Mouse (Mus musculus): ENCODE results near the gene Cldn18. TPM values are rescaled to one million over a fixed set of nuclear protein-coding genes. Genes with fewer than 3 reads are reported as not detected.

Cldn18 gene
- total and polyA plus RNA-seq, 3 experiments: not detected

GRCm38 (mm10) chr9:99662406-99662805 is 54.7 kb downstream of the Cldn18 start:
- no peaks in the 10 kb centered on the region for H3K9me3 ChIP-seq (replicated peaks; ENCODE audit: insufficient read depth, low read length)
- no peak overlapping the region for H3K9ac ChIP-seq (ENCODE audit: control insufficient read depth, low read depth, low read length, poor library complexity, severe bottlenecking)
- no peaks in the 10 kb centered on the region for H3K4me1 ChIP-seq (ENCODE audit: control insufficient read depth in 1 of 2, insufficient read depth in 2 of 2, low read length in 2 of 2)
- H3K36me3 ChIP-seq (ENCODE audit: control insufficient read depth in 1 of 2, insufficient read depth in 2 of 2, low read length in 2 of 2): no peaks in the 10 kb centered on the region
- no peaks in the 10 kb centered on the region for H3K27me3 ChIP-seq (ENCODE audit: control insufficient read depth in 1 of 2, insufficient read depth in 2 of 2, low read length in 2 of 2)
- H3K27ac ChIP-seq (ENCODE audit: control insufficient read depth, low read depth, low read length): no peak overlapping the region
- peak; percentile 82 for TF ChIP-seq ZC3H11A (IDR thresholded peaks at IDR 0.05; ENCODE audit: low read depth, low read length)
- TF ChIP-seq POLR2A (IDR thresholded peaks at IDR 0.05; ENCODE audit: control insufficient read depth in 1 of 2, insufficient read depth in 1 of 2, low read depth in 1 of 2, low read length in 2 of 2, poor library complexity in 1 of 2): no peak
- TF ChIP-seq CTCF (IDR thresholded peaks at IDR 0.05 in 2 of 3, conservative IDR thresholded peaks at IDR 0.05 in 1 of 3; ENCODE audit: control insufficient read depth in 1 of 3, insufficient read depth in 1 of 3, low read depth in 2 of 3, low read length in 3 of 3, poor library complexity in 1 of 3, severe bottlenecking in 1 of 3): peak; percentile 78 to 96 (median 92)
- no peak for TF ChIP-seq E2F4 (IDR thresholded peaks at IDR 0.05; ENCODE audit: borderline replicate concordance, low read depth, low read length)
- peak; percentile 90 for TF ChIP-seq SMC3 (IDR thresholded peaks at IDR 0.05; ENCODE audit: low read depth, low read length)
- TF ChIP-seq RAD21 (IDR thresholded peaks at IDR 0.05; ENCODE audit: low read depth, low read length): peak; percentile 91
- no peak for TF ChIP-seq GABPA (IDR thresholded peaks at IDR 0.05; ENCODE audit: low read depth, low read length)
- H3K79me2 ChIP-seq (ENCODE audit: control insufficient read depth, insufficient read depth, low read length, poor library complexity): no peaks in the 10 kb centered on the region
- no peak overlapping the region for H3K4me3 ChIP-seq (ENCODE audit: control insufficient read depth in 1 of 2, insufficient read depth in 1 of 2, low read depth in 2 of 2, low read length in 2 of 2)
- DNase-seq (ENCODE audit: low read depth, low spot score): peak; percentile 79

GRCm38 (mm10) chr9:99661606-99662166 is 55.4 kb downstream of the Cldn18 start:
- no peak for DNase-seq (ENCODE audit: low read depth, low spot score)
- H3K36me3 ChIP-seq (ENCODE audit: control insufficient read depth in 1 of 2, insufficient read depth in 2 of 2, low read length in 2 of 2): no peaks in the 10 kb centered on the region
- H3K27ac ChIP-seq (ENCODE audit: control insufficient read depth, low read depth, low read length): no peak overlapping the region
- H3K27me3 ChIP-seq (ENCODE audit: control insufficient read depth in 1 of 2, insufficient read depth in 2 of 2, low read length in 2 of 2): no peaks in the 10 kb centered on the region
- TF ChIP-seq SIN3A (IDR thresholded peaks at IDR 0.05; ENCODE audit: low read length) (no peak), ZMIZ1 (IDR thresholded peaks at IDR 0.05; ENCODE audit: low read depth, low read length) (no peak), MYB (IDR thresholded peaks at IDR 0.05; ENCODE audit: low read depth, low read length) (no peak), TCF12 (IDR thresholded peaks at IDR 0.05; ENCODE audit: low read depth, low read length) (no peak), TAL1 (IDR thresholded peaks at IDR 0.05; ENCODE audit: low read length) (no peak), RAD21 (IDR thresholded peaks at IDR 0.05; ENCODE audit: low read depth, low read length) (no peak), USF1 (IDR thresholded peaks at IDR 0.05; ENCODE audit: low read depth, low read length) (no peak), ZC3H11A (IDR thresholded peaks at IDR 0.05; ENCODE audit: low read depth, low read length) (no peak), CTCF (IDR thresholded peaks at IDR 0.05 in 2 of 3, conservative IDR thresholded peaks at IDR 0.05 in 1 of 3; ENCODE audit: control insufficient read depth in 1 of 3, insufficient read depth in 1 of 3, low read depth in 2 of 3, low read length in 3 of 3, poor library complexity in 1 of 3, severe bottlenecking in 1 of 3) (no peak), ETS1 (IDR thresholded peaks at IDR 0.05; ENCODE audit: low read depth, low read length) (no peak)
- no peaks in the 10 kb centered on the region for H3K9me3 ChIP-seq (replicated peaks; ENCODE audit: insufficient read depth, low read length)
- no peak overlapping the region for H3K9ac ChIP-seq (ENCODE audit: control insufficient read depth, low read depth, low read length, poor library complexity, severe bottlenecking)
- H3K4me1 ChIP-seq (ENCODE audit: control insufficient read depth in 1 of 2, insufficient read depth in 2 of 2, low read length in 2 of 2): no peaks in the 10 kb centered on the region
- H3K4me3 ChIP-seq (ENCODE audit: control insufficient read depth in 1 of 2, insufficient read depth in 1 of 2, low read depth in 2 of 2, low read length in 2 of 2): no peak overlapping the region
- no peaks in the 10 kb centered on the region for H3K79me2 ChIP-seq (ENCODE audit: control insufficient read depth, insufficient read depth, low read length, poor library complexity)

GRCm38 (mm10) chr9:99660756-99661155 is 56.3 kb downstream of the Cldn18 start:
- Histone ChIP-seq H3K9me3 (replicated peaks; ENCODE audit: insufficient read depth, low read length) (no peaks in the 10 kb centered on the region), H3K9ac (ENCODE audit: control insufficient read depth, low read depth, low read length, poor library complexity, severe bottlenecking) (no peak overlapping the region), H3K79me2 (ENCODE audit: control insufficient read depth, insufficient read depth, low read length, poor library complexity) (no peaks in the 10 kb centered on the region), H3K4me3 (ENCODE audit: control insufficient read depth in 1 of 2, insufficient read depth in 1 of 2, low read depth in 2 of 2, low read length in 2 of 2) (no peak overlapping the region), H3K27me3 (ENCODE audit: control insufficient read depth in 1 of 2, insufficient read depth in 2 of 2, low read length in 2 of 2) (no peaks in the 10 kb centered on the region), H3K4me1 (ENCODE audit: control insufficient read depth in 1 of 2, insufficient read depth in 2 of 2, low read length in 2 of 2) (no peaks in the 10 kb centered on the region), H3K36me3 (ENCODE audit: control insufficient read depth in 1 of 2, insufficient read depth in 2 of 2, low read length in 2 of 2) (no peaks in the 10 kb centered on the region), H3K27ac (ENCODE audit: control insufficient read depth, low read depth, low read length) (no peak overlapping the region)
- no peak for DNase-seq (ENCODE audit: low read depth, low spot score)
- TF ChIP-seq RCOR1 (IDR thresholded peaks at IDR 0.05; ENCODE audit: low read depth, low read length): no peak
- TF ChIP-seq RAD21 (IDR thresholded peaks at IDR 0.05; ENCODE audit: low read depth, low read length): no peak
- TF ChIP-seq ELF1 (IDR thresholded peaks at IDR 0.05; ENCODE audit: low read depth, low read length): no peak
- no peak for TF ChIP-seq GABPA (IDR thresholded peaks at IDR 0.05; ENCODE audit: low read depth, low read length)
- no peak for TF ChIP-seq MXI1 (IDR thresholded peaks at IDR 0.05; ENCODE audit: low read depth, low read length)
- TF ChIP-seq NRF1 (IDR thresholded peaks at IDR 0.05; ENCODE audit: insufficient read depth, low read depth, low read length, poor library complexity, severe bottlenecking): no peak
- TF ChIP-seq KAT2A (conservative IDR thresholded peaks at IDR 0.05; ENCODE audit: low read depth, low read length): no peak
- no peak for TF ChIP-seq CHD1 (IDR thresholded peaks at IDR 0.05; ENCODE audit: low read depth, low read length)
- no peak for TF ChIP-seq HCFC1 (IDR thresholded peaks at IDR 0.05; ENCODE audit: low read depth, low read length)
- TF ChIP-seq E2F4 (IDR thresholded peaks at IDR 0.05; ENCODE audit: borderline replicate concordance, low read depth, low read length): no peak
- TF ChIP-seq EP300 (IDR thresholded peaks at IDR 0.05; ENCODE audit: low read depth in 1 of 2, low read length in 2 of 2): no peak
- no peak for TF ChIP-seq CTCF (IDR thresholded peaks at IDR 0.05 in 2 of 3, conservative IDR thresholded peaks at IDR 0.05 in 1 of 3; ENCODE audit: control insufficient read depth in 1 of 3, insufficient read depth in 1 of 3, low read depth in 2 of 3, low read length in 3 of 3, poor library complexity in 1 of 3, severe bottlenecking in 1 of 3)
- TF ChIP-seq MEF2A (IDR thresholded peaks at IDR 0.05; ENCODE audit: extremely low read depth, insufficient replicate concordance, low read depth, low read length, poor library complexity, severe bottlenecking): no peak
- TF ChIP-seq SIN3A (IDR thresholded peaks at IDR 0.05; ENCODE audit: low read length): no peak
- no peak for TF ChIP-seq ZKSCAN1 (IDR thresholded peaks at IDR 0.05; ENCODE audit: low read depth, low read length)
